Mouse (Mus musculus) cortical plate, adult 2 months (tissue): ENCODE results near the gene Tsfm. TPM values are rescaled to one million over a fixed set of nuclear protein-coding genes. Genes with fewer than 3 reads are reported as not detected.

Experiments used
- H3K27ac ChIP-seq: fragments of 200-500 bp; 2 replicates; pipeline ENCODE4 v1.5.1; 2012; ENCODE audit warnings: low read length, control low read depth, inconsistent platforms; ENCODE audit not compliant: insufficient read depth
- H3K4me1 ChIP-seq: fragments of 200-500 bp; 2 replicates; pipeline ENCODE4 v1.6.1; 2011; ENCODE audit warnings: low read length; ENCODE audit not compliant: control insufficient read depth, insufficient read depth
- H3K4me3 ChIP-seq: fragments of 200-500 bp; 2 replicates; pipeline ENCODE4 v1.5.1; 2011; ENCODE audit warnings: mild to moderate bottlenecking, low read length, control low read depth; ENCODE audit not compliant: insufficient read depth
- CTCF ChIP-seq: fragments of 200-500 bp; IDR thresholded peaks from 2 replicates; pipeline ENCODE4 v1.5.1; 2011; ENCODE audit warnings: mild to moderate bottlenecking, control low read depth, low read length; ENCODE audit not compliant: insufficient read depth; ENCODE audit errors: extremely low read depth
- POLR2A ChIP-seq: fragments of 200-500 bp; IDR thresholded peaks from 2 replicates; pipeline ENCODE4 v1.6.1; 2011; ENCODE audit warnings: mild to moderate bottlenecking, low read length, control low read depth; ENCODE audit not compliant: insufficient read depth; ENCODE audit errors: extremely low read depth
- polyA plus RNA-seq: library from polyadenylated mRNA; depleted of rRNA; stranded (reverse); fragments of >200 nt; gene quantifications from 2 replicates; pipeline ENCODE4 v1.2.3, GENCODE M21; 2012

The Tsfm gene
- polyA plus RNA-seq, 1 experiment, result 34.6 TPM

- Histone ChIP-seq H3K27ac (no peak overlapping the region), H3K4me1 (peaks cover 6% of the 10 kb centered on the region; the same call in 1 of the 2 replicates), H3K4me3 (no peak overlapping the region)
- TF ChIP-seq POLR2A (no peak), CTCF (peak; percentile 95)
Observed at GRCm38 (mm10) chr10:126990313-126991056, 40.2 kb downstream of the Tsfm start.

GRCm38 (mm10) chr10:126988513-126989165 is 42.0 kb downstream of the Tsfm start:
- H3K4me1 ChIP-seq, result peaks cover 11% of the 10 kb centered on the region
- no peak for TF ChIP-seq CTCF
- TF ChIP-seq POLR2A, result no peak
- no peak overlapping the region for H3K4me3 ChIP-seq
- H3K27ac ChIP-seq, result no peak overlapping the region

GRCm38 (mm10) chr10:126987183-126988118 is 43.2 kb downstream of the Tsfm start:
- H3K27ac ChIP-seq, result peak overlapping the region; percentile 7; the same call in 1 of the 2 replicates
- no peak overlapping the region for H3K4me3 ChIP-seq
- peaks cover 16% of the 10 kb centered on the region for H3K4me1 ChIP-seq
- TF ChIP-seq POLR2A (no peak), CTCF (no peak)

GRCm38 (mm10) chr10:126986541-126986961 is 44.1 kb downstream of the Tsfm start:
- peaks cover 16% of the 10 kb centered on the region for H3K4me1 ChIP-seq
- peak overlapping the region; percentile 30; the same call in 1 of the 2 replicates for H3K27ac ChIP-seq
- no peak overlapping the region for H3K4me3 ChIP-seq
- TF ChIP-seq CTCF (no peak), POLR2A (no peak)

- Histone ChIP-seq H3K27ac (no peak overlapping the region), H3K4me1 (peaks cover 16% of the 10 kb centered on the region), H3K4me3 (no peak overlapping the region)
- TF ChIP-seq CTCF, result no peak
- no peak for TF ChIP-seq POLR2A
Observed at GRCm38 (mm10) chr10:126985579-126985978, 45.1 kb downstream of the Tsfm start.

GRCm38 (mm10) chr10:126985127-126985526 is 45.5 kb downstream of the Tsfm start:
- H3K4me1 ChIP-seq, result peaks cover 16% of the 10 kb centered on the region
- TF ChIP-seq CTCF (no peak), POLR2A (no peak)
- no peak overlapping the region for H3K4me3 ChIP-seq
- no peak overlapping the region for H3K27ac ChIP-seq

GRCm38 (mm10) chr10:126984189-126985004 is 46.2 kb downstream of the Tsfm start:
- TF ChIP-seq CTCF (no peak), POLR2A (no peak)
- Histone ChIP-seq H3K4me3 (no peak overlapping the region), H3K4me1 (peaks cover 16% of the 10 kb centered on the region), H3K27ac (no peak overlapping the region; the same call in 1 of the 2 replicates)

GRCm38 (mm10) chr10:126983193-126983725 is 47.4 kb downstream of the Tsfm start:
- TF ChIP-seq CTCF (no peak), POLR2A (no peak)
- Histone ChIP-seq H3K4me3 (peak overlapping the region; percentile 49), H3K27ac (peak overlapping the region; percentile 9; the same call in 1 of the 2 replicates), H3K4me1 (peaks cover 16% of the 10 kb centered on the region)
